In the genomic region with DNA sequence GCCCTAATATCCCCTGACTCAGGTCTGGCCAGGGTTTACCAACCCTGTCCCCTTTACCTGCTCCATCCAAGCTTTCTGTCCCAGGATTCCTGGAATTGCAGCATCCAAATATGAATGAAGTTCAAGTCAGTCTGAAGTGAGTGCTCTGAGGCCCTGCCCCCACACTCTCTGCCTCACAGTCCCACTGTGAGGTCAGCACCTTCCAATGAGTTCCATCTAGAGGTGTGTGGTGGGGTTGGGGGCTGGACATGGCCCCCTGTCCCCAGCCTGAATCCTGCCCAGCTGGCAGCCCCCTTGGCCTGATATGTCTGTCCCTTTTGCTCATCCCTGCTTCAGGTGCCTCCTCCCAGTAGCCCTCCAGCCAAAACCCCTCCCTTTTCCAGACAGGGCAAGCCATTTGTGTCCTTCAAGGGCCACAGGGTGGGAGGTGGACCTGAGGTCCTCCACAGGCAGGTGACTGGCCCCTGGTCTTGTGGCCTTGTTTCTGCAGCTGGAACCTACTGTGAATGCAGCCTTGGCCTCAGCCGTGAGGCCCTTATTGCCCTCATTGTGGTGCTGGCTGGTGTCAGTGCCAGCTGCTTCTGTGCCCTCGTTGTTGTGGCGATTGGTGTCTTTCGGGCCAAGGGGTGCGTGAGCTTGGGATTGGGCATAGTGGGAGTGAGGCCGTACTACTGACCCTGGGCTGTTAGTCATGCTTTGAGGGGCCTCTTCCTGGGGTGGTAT, we compare ENCODE assay signal across 18 mouse cellular contexts. TPM values are rescaled to one million over a fixed set of nuclear protein-coding genes. Genes with fewer than 3 reads are reported as not detected.
DNase-seq lines count a peak whose midpoint lies in the region; ATAC-seq and TF ChIP-seq lines count a peak whose summit lies in the region.
"Had no signal": no experiment of that assay in that cellular context is flagged by ENCODE, and none has a peak within 500 bp of the region (broad histone marks: within the 10 kb centered on the region; RNA-seq: fewer than 3 reads in every experiment).

A gene (plus strand): TSS at position 219 of the 723 bp plus-strand sequence.

- no peak for TF ChIP-seq CTCF in lung, postnatal 0 days (IDR thresholded peaks at IDR 0.05)
- no peak for TF ChIP-seq CTCF in stomach, postnatal 0 days (IDR thresholded peaks at IDR 0.05; ENCODE audit: low read depth)

- H3K27ac ChIP-seq in kidney, embryonic 16.5 days (ENCODE audit: low read length), result peak within 1 kb of the TSS; percentile 63; the same call in 1 of the 2 replicates
- peak within 1 kb of the TSS; percentile 88 for H3K27ac ChIP-seq in lung, postnatal 0 days (ENCODE audit: low read length)
- peak within 1 kb of the TSS; percentile 94 for H3K27ac ChIP-seq in stomach, postnatal 0 days (replicated peaks)
- H3K27ac ChIP-seq in forebrain, embryonic 14.5 days (ENCODE audit: low read depth, low read length), result no peak within 1 kb of the TSS
- H3K27ac ChIP-seq: forebrain, embryonic 15.5 days; hindbrain, embryonic 14.5 days had no signal

- no peak within 1 kb of the TSS for H3K4me2 ChIP-seq in kidney, embryonic 16.5 days (replicated peaks; ENCODE audit: low read depth, low read length)
- no peak within 1 kb of the TSS for H3K4me2 ChIP-seq in lung, postnatal 0 days (replicated peaks; ENCODE audit: low read depth, low read length)
- H3K4me2 ChIP-seq in stomach, postnatal 0 days (replicated peaks; ENCODE audit: low read depth), result 0 out of 2 replicates have a peak within 1 kb of the TSS, but pooled peaks have one; percentile 8
- no peak within 1 kb of the TSS for H3K4me2 ChIP-seq in forebrain, embryonic 14.5 days (ENCODE audit: low read length)
- H3K4me2 ChIP-seq: forebrain, embryonic 15.5 days; hindbrain, embryonic 14.5 days; midbrain, embryonic 11.5 days had no signal

- H3K9me3 ChIP-seq in kidney, embryonic 16.5 days (ENCODE audit: low read length), result no peaks in the 10 kb centered on the region
- no peaks in the 10 kb centered on the region for H3K9me3 ChIP-seq in lung, postnatal 0 days (ENCODE audit: low read length)
- H3K9me3 ChIP-seq in stomach, postnatal 0 days (ENCODE audit: control insufficient read depth, low read length), result no peaks in the 10 kb centered on the region
- no peaks in the 10 kb centered on the region for H3K9me3 ChIP-seq in forebrain, embryonic 14.5 days (replicated peaks; ENCODE audit: control insufficient read depth, low read length)
- H3K9me3 ChIP-seq: forebrain, embryonic 15.5 days had no signal

- WGBS in kidney, embryonic 16.5 days, result 84% methylated on average over 6 of the region's 6 CpGs
- WGBS in lung, postnatal 0 days, result 80% methylated on average over 6 of the region's 6 CpGs
- 69% methylated on average over 6 of the region's 6 CpGs for WGBS in stomach, postnatal 0 days
- 90% methylated on average over 6 of the region's 6 CpGs for WGBS in forebrain, embryonic 14.5 days

- H3K4me3 ChIP-seq in kidney, embryonic 16.5 days (ENCODE audit: low read length), result no peak within 1 kb of the TSS
- no peak within 1 kb of the TSS for H3K4me3 ChIP-seq in lung, postnatal 0 days (ENCODE audit: low read depth, low read length)
- no peak within 1 kb of the TSS for H3K4me3 ChIP-seq in stomach, postnatal 0 days (ENCODE audit: low read depth, low read length)
- no peak within 1 kb of the TSS for H3K4me3 ChIP-seq in forebrain, embryonic 14.5 days (ENCODE audit: low read depth, low read length)
- H3K4me3 ChIP-seq: forebrain, embryonic 15.5 days had no signal

- H3K27me3 ChIP-seq in kidney, embryonic 16.5 days (ENCODE audit: insufficient read depth, low read length), result peaks cover 53% of the 10 kb centered on the region
- peaks cover 40% of the 10 kb centered on the region for H3K27me3 ChIP-seq in lung, postnatal 0 days (replicated peaks; ENCODE audit: insufficient read depth, low read length)
- peaks cover 8% of the 10 kb centered on the region; the same call in 1 of the 2 replicates for H3K27me3 ChIP-seq in stomach, postnatal 0 days (ENCODE audit: control insufficient read depth, insufficient read depth, low read length)
- peaks cover 53% of the 10 kb centered on the region for H3K27me3 ChIP-seq in forebrain, embryonic 14.5 days (replicated peaks; ENCODE audit: control insufficient read depth, insufficient read depth, low read length)

- H3K4me1 ChIP-seq in kidney, embryonic 16.5 days (ENCODE audit: insufficient read depth, low read length), result peaks cover 24% of the 10 kb centered on the region
- peaks cover 25% of the 10 kb centered on the region for H3K4me1 ChIP-seq in lung, postnatal 0 days (ENCODE audit: insufficient read depth, low read depth, low read length)
- H3K4me1 ChIP-seq in stomach, postnatal 0 days (replicated peaks; ENCODE audit: control insufficient read depth, insufficient read depth), result peaks cover 8% of the 10 kb centered on the region; the same call in 1 of the 2 replicates
- no peaks in the 10 kb centered on the region for H3K4me1 ChIP-seq in forebrain, embryonic 14.5 days (ENCODE audit: control insufficient read depth, insufficient read depth, low read length)

- H3K36me3 ChIP-seq in kidney, embryonic 16.5 days (ENCODE audit: insufficient read depth, low read length), result peaks cover 25% of the 10 kb centered on the region
- peaks cover 22% of the 10 kb centered on the region; the same call in 1 of the 2 replicates for H3K36me3 ChIP-seq in lung, postnatal 0 days (ENCODE audit: insufficient read depth, low read length)
- peaks cover 13% of the 10 kb centered on the region for H3K36me3 ChIP-seq in stomach, postnatal 0 days (ENCODE audit: control insufficient read depth, insufficient read depth, low read length)
- H3K36me3 ChIP-seq in forebrain, embryonic 14.5 days (ENCODE audit: control insufficient read depth, insufficient read depth, low read length), result peaks cover 34% of the 10 kb centered on the region

- ATAC-seq in kidney, embryonic 16.5 days (ENCODE audit: low FRiP score, low TSS enrichment), result no peak
- no peak for ATAC-seq in lung, postnatal 0 days
- no peak for ATAC-seq in stomach, postnatal 0 days (ENCODE audit: low FRiP score, low TSS enrichment)
- no peak for ATAC-seq in forebrain, embryonic 14.5 days
- ATAC-seq: forebrain, embryonic 15.5 days had no signal

- peak; percentile 58 for DNase-seq in cerebellum, adult 9-10 months
- DNase-seq in cerebellum, postnatal 36 days, result no peak
- no peak for DNase-seq in kidney, postnatal 4 days
- no peak for DNase-seq in lung, postnatal 0 days (ENCODE audit: low spot score)
- DNase-seq in lung, postnatal 36 days, result no peak
- no peak for DNase-seq in stomach, postnatal 0 days (ENCODE audit: low spot score)
- DNase-seq in forebrain, embryonic 14.5 days (ENCODE audit: low spot score), result no peak
- DNase-seq: adrenal gland, postnatal 14 days; gastrocnemius, postnatal 25 days; kidney, postnatal 14 days; spleen, adult 18-20 months; thymus, adult 2 months had no signal

- TF ChIP-seq EP300 in lung, postnatal 0 days (IDR thresholded peaks at IDR 0.05), result no peak
- TF ChIP-seq EP300 in stomach, postnatal 0 days (optimal IDR thresholded peaks at IDR 0.05), result no peak

- H3K9ac ChIP-seq in kidney, embryonic 16.5 days (replicated peaks; ENCODE audit: low read length), result no peak within 1 kb of the TSS
- no peak within 1 kb of the TSS for H3K9ac ChIP-seq in lung, postnatal 0 days (replicated peaks; ENCODE audit: low read depth)
- H3K9ac ChIP-seq in stomach, postnatal 0 days (ENCODE audit: low read length), result no peak within 1 kb of the TSS
- H3K9ac ChIP-seq in forebrain, embryonic 14.5 days (ENCODE audit: low read length), result no peak within 1 kb of the TSS
- H3K9ac ChIP-seq: forebrain, embryonic 15.5 days; hindbrain, embryonic 14.5 days had no signal

RNA-seq across cellular contexts. Expression of the gene that starts here (rescaled TPM):
- not detected in 2 replicates for polyA plus RNA-seq in kidney, embryonic 16.5 days (2015; fragmentation: Nextera tagmentation; extraction: Ambion mirVana)
- not detected in 2 replicates for polyA plus RNA-seq in lung, postnatal 0 days (2015; fragmentation: Nextera tagmentation; extraction: Ambion mirVana)
- polyA plus RNA-seq in stomach, postnatal 0 days (2015; fragmentation: Nextera tagmentation; extraction: Ambion mirVana), result not detected in 2 replicates
- polyA plus RNA-seq in forebrain, embryonic 14.5 days (2014; fragmentation: Nextera tagmentation; extraction: Ambion mirVana), result not detected in 2 replicates
- polyA plus RNA-seq: forebrain, embryonic 15.5 days; heart, embryonic 14.5 days; hindbrain, embryonic 14.5 days; liver, embryonic 16.5 days; midbrain, embryonic 11.5 days had no signal
